Mouse (Mus musculus) ES-E14 (cell line): ENCODE results near the gene 1700013G24Rik. TPM values are rescaled to one million over a fixed set of nuclear protein-coding genes. Genes with fewer than 3 reads are reported as not detected.

ENCODE experiments used
- DNase-seq: peaks from one replicate; pipeline ENCODE4 v3.0.0-alpha.2; 2013; ENCODE audit warnings: low read depth, low spot score
- H3K27ac ChIP-seq: 2 replicates; pipeline ENCODE4 v1.5.1; 2012; ENCODE audit warnings: low read depth, mild to moderate bottlenecking, low read length, moderate library complexity, mixed read lengths; ENCODE audit not compliant: poor library complexity, insufficient read depth, severe bottlenecking
- H3K36me3 ChIP-seq: 2 replicates; pipeline ENCODE4 v1.6.1; 2012; ENCODE audit warnings: mild to moderate bottlenecking, low read length, moderate library complexity, mixed read lengths; ENCODE audit not compliant: control insufficient read depth, poor library complexity, insufficient read depth, severe bottlenecking
- H3K4me1 ChIP-seq, 2 experiments: fragments of 150-350 bp in 1 of 2; sonication (generic) in 1 of 2; 2 replicates each; pipeline ENCODE4 v1.6.1; 2012; ENCODE audit warnings: low read length in 2 of 2, mild to moderate bottlenecking in 1 of 2, mixed read lengths in 1 of 2; ENCODE audit not compliant: control insufficient read depth in 2 of 2, insufficient read depth in 2 of 2, poor library complexity in 1 of 2
- H3K4me3 ChIP-seq, 2 experiments: fragments of 150-350 bp in 1 of 2; sonication (generic) in 1 of 2; 2 replicates each; pipeline ENCODE4 v1.5.1; 2012; ENCODE audit warnings: low read length in 2 of 2, low read depth in 1 of 2, mild to moderate bottlenecking in 1 of 2, mixed read lengths in 1 of 2; ENCODE audit not compliant: insufficient read depth in 1 of 2, poor library complexity in 1 of 2, severe bottlenecking in 1 of 2
- H3K9ac ChIP-seq: 2 replicates; pipeline ENCODE4 v1.6.1; 2012; ENCODE audit warnings: low read depth, mild to moderate bottlenecking, low read length, mixed read lengths; ENCODE audit not compliant: poor library complexity, insufficient read depth, severe bottlenecking
- H3K9me3 ChIP-seq: fragments of 150-350 bp; sonication (generic); 2 replicates; pipeline ENCODE4 v1.6.1; 2012; ENCODE audit warnings: low read depth, mild to moderate bottlenecking, low read length; ENCODE audit not compliant: control insufficient read depth, insufficient read depth
- CHD2 ChIP-seq: IDR thresholded peaks from 2 replicates; pipeline ENCODE4 v1.6.1; 2014; ENCODE audit warnings: mild to moderate bottlenecking, low read depth, low read length, inconsistent platforms
- HCFC1 ChIP-seq: IDR thresholded peaks from 2 replicates; pipeline ENCODE4 v1.6.1; 2012; ENCODE audit warnings: low read length, inconsistent platforms, borderline replicate concordance; ENCODE audit not compliant: insufficient read depth
- MAFK ChIP-seq: IDR thresholded peaks from 2 replicates; pipeline ENCODE4 v1.6.1; 2014; ENCODE audit warnings: mild to moderate bottlenecking, low read depth, low read length, inconsistent platforms; ENCODE audit not compliant: insufficient read depth
- ZC3H11A ChIP-seq: IDR thresholded peaks from 2 replicates; pipeline ENCODE4 v1.6.1; 2012; ENCODE audit warnings: low read depth, mild to moderate bottlenecking, inconsistent platforms, low read length, borderline replicate concordance
- ZNF384 ChIP-seq: IDR thresholded peaks from 2 replicates; pipeline ENCODE4 v1.6.1; 2012; ENCODE audit warnings: low read depth, low read length, inconsistent platforms
- in situ Hi-C, 2 experiments: fragments of 600-800 bp; cut with MboI; formaldehyde crosslinking; loops; one replicate each; pipeline ENCODE4 v1.15.1; 2025; ENCODE audit warnings: low sequenced_read_pairs in 2 of 2, inconsistent platforms in 1 of 2; ENCODE audit not compliant: unreplicated experiment in 2 of 2
- total RNA-seq: library from RNA; depleted of rRNA; stranded (reverse); fragments of 300-350 nt; gene quantifications from 2 replicates; pipeline ENCODE4 v1.2.3, GENCODE M21; 2012

Gene 1700013G24Rik
- total RNA-seq, 1 experiment = not detected

DNA sequence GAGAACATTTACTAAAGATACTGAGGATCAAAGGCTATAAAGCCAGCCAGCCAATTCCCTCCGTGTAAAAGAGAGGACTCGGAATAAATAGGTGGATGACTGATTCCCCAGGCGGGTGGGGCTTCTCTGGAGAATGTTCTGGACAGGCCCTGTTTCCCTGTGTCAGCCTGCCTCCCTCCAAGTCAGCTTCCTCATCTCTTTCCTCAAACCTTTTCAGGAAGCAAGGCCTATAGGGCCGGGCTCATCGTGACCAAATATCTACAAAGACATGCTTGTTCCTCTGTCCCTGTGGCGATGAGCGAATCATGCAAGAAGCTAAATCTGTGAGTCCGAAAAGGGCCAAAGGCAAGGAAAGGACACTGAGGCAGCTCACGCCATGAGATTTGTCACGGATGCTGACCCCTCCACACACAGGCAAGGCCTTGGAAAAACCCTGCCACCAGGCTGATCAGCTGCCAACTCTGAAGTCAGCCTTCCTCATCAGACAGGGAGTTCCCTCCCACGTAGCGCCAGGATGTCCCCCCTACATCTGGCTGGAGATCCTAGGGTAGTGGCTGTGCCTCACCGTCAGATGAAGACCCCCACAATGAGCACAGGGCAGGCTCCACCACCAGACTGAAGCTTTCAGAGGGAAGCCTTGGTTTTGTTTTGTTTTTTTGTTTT is 12.2 kb downstream of the 1700013G24Rik start:
- no peak overlapping the region; the same call in 1 of the 2 replicates for H3K9ac ChIP-seq
- no peaks in the 10 kb centered on the region for H3K36me3 ChIP-seq
- no peak overlapping the region for H3K27ac ChIP-seq
- no peak for DNase-seq
- in situ Hi-C loops = no loop called here
- peaks cover 12 to 35% of the 10 kb centered on the region in 2 experiments for H3K4me1 ChIP-seq
- no peak for TF ChIP-seq HCFC1
- no peak for TF ChIP-seq MAFK
- no peak for TF ChIP-seq CHD2
- no peak for TF ChIP-seq ZC3H11A
- no peak for TF ChIP-seq ZNF384
- no peak overlapping the region for H3K4me3 ChIP-seq
- H3K9me3 ChIP-seq = no peaks in the 10 kb centered on the region

- H3K4me1 ChIP-seq = peaks cover 4 to 28% of the 10 kb centered on the region in 2 experiments
- in situ Hi-C loops = no loop called here
- no peaks in the 10 kb centered on the region for H3K36me3 ChIP-seq
- no peak for DNase-seq
- no peak overlapping the region for H3K4me3 ChIP-seq
- H3K9ac ChIP-seq = no peak overlapping the region
- no peak for TF ChIP-seq ZNF384
- no peak for TF ChIP-seq MAFK
- TF ChIP-seq HCFC1 = no peak
- no peak for TF ChIP-seq CHD2
- TF ChIP-seq ZC3H11A = no peak
- no peaks in the 10 kb centered on the region for H3K9me3 ChIP-seq
- no peak overlapping the region for H3K27ac ChIP-seq
These were observed 13.9 kb downstream of the 1700013G24Rik start for GRCm38 (mm10) chr4:137466991-137467390.

- H3K36me3 ChIP-seq = no peaks in the 10 kb centered on the region
- no peak overlapping the region for H3K27ac ChIP-seq
- in situ Hi-C loops = no loop called here
These were observed 14.4 kb downstream of the 1700013G24Rik start for GRCm38 (mm10) chr4:137467525-137467924.

DNA sequence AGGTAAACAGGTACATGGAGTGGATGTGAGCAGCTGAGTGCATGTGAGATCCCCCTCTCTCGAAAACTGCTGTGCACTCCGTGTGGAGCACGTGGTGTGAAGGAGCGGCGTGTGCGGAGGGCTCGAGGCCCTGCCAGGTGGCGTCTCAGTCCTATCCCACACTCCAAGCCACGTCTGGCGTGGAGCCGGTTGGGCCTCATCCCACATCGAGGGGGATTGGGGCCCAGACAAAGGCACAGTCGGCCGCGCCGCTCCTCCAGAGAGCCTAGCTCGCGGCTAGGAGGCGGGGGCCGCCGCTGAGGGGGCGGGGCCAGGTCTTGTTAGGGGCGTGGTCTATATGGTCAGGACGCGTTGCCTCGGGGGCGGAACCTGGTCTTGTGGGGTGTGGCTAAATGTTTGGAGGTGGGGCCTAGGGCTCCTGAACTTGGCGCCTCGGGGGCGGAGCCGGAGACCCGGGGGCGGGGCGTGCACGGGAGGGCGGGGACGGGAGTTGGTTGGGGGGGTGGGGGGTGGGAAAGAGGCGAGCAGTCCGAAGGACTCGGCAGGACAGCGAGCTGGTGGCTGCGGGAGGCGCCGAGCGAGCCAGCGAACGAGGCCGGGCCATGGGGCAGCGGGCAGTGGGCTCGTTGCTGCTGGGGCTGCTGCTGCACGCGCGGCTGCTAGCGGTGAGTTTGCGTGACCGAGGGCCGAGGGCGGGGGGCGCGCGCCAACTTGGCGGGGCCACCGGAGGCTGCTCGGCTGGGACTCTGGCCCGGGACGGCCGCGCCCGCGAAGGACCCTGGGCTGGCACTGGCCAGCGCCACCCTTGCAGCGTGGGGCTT is 15.4 kb downstream of the 1700013G24Rik start, which contains the start of gene Hspg2:
Gene Hspg2, plus strand, starts transcription at position 510 of the 821 bp plus-strand sequence.
- H3K9me3 ChIP-seq = no peaks in the 10 kb centered on the region
- peaks cover 3% of the 10 kb centered on the region; the same call in 1 of the 2 replicates for H3K36me3 ChIP-seq
- peak; percentile 97 for DNase-seq
- H3K27ac ChIP-seq = peak within 1 kb of the TSS; percentile 89
- in situ Hi-C loops = no loop called here
- peak within 1 kb of the TSS; percentile 82 to 96 for H3K4me3 ChIP-seq
- TF ChIP-seq HCFC1 (peak; percentile 58; the same call in 1 of the 2 replicates), CHD2 (no peak), ZC3H11A (no peak), ZNF384 (no peak), MAFK (no peak)
- H3K4me1 ChIP-seq = peaks cover 4 to 30% of the 10 kb centered on the region in 2 experiments
- H3K9ac ChIP-seq = peak within 1 kb of the TSS; percentile 86

More at GRCm38 (mm10) chr4:137467525-137467924, 14.4 kb downstream of the 1700013G24Rik start:
- Histone ChIP-seq H3K9me3 (no peaks in the 10 kb centered on the region), H3K4me1 (peaks cover 4 to 24% of the 10 kb centered on the region in 2 experiments), H3K4me3 (no peak overlapping the region), H3K9ac (no peak overlapping the region)
- no peak for TF ChIP-seq ZC3H11A
- TF ChIP-seq MAFK = no peak
- no peak for TF ChIP-seq HCFC1
- TF ChIP-seq CHD2 = no peak
- no peak for TF ChIP-seq ZNF384
- DNase-seq = no peak
